Mouse (Mus musculus) layer of hippocampus, adult 2 months (tissue): ENCODE measurements at regions not wholly inside any gene's neighbourhood (a gene's known extent, or its start where the extent isn't known, plus 50 kb on each side); places are given as distances from the start of the nearest gene placed in this dataset.
A peak's percentile ranks its signal among the peaks of the same experiment; 100 is the strongest.
"Not testable (repeated sequence)": the region's sequence is repeated elsewhere in the genome, so short reads cannot be mapped to it uniquely, and the experiment has no call there.

Experiments
- DNase-seq, 2 experiments: peaks; one replicate each; pipeline ENCODE4 v3.0.0; 2022; ENCODE audit warnings: low spot score in 2 of 2
- H3K27ac ChIP-seq: fragments of 200-600 bp; 2 replicates; pipeline ENCODE4 v1.8.1; 2022
- H3K4me3 ChIP-seq: fragments of 200-600 bp; 2 replicates; pipeline ENCODE4 v1.8.1; 2022; ENCODE audit warnings: mild to moderate bottlenecking
- CTCF ChIP-seq: fragments of 200-600 bp; conservative IDR thresholded peaks from 2 replicates; pipeline ENCODE4 v1.8.1; 2022; ENCODE audit warnings: antibody characterized with exemption, mild to moderate bottlenecking, moderate library complexity

GRCm38 (mm10) chrX:129546016-129546415 is 203.5 kb upstream of the Diaph2 start:
- DNase-seq = no peak
- TF ChIP-seq CTCF = no peak
- no peak overlapping the region for H3K27ac ChIP-seq
- no peak overlapping the region for H3K4me3 ChIP-seq

GRCm38 (mm10) chrX:129547606-129548005 is 201.9 kb upstream of the Diaph2 start:
- DNase-seq = no peak
- peak; percentile 65 for TF ChIP-seq CTCF
- no peak overlapping the region for H3K27ac ChIP-seq
- no peak overlapping the region for H3K4me3 ChIP-seq

- no peak overlapping the region for H3K4me3 ChIP-seq
- TF ChIP-seq CTCF = no peak
- no peak overlapping the region for H3K27ac ChIP-seq
- no peak for DNase-seq
Observed at GRCm38 (mm10) chrX:129556001-129556400, 193.5 kb upstream of the Diaph2 start.

- Histone ChIP-seq H3K27ac (no peak overlapping the region), H3K4me3 (no peak overlapping the region)
- no peak for TF ChIP-seq CTCF
- no peak for DNase-seq
Observed at GRCm38 (mm10) chrX:129599491-129599890, 150.1 kb upstream of the Diaph2 start.

GRCm38 (mm10) chrX:129607842-129608241 is 141.7 kb upstream of the Diaph2 start:
- Histone ChIP-seq H3K27ac (no peak overlapping the region), H3K4me3 (no peak overlapping the region)
- no peak for DNase-seq
- no peak for TF ChIP-seq CTCF

- DNase-seq, H3K27ac ChIP-seq, H3K4me3 ChIP-seq: not testable (repeated sequence)
Observed at GRCm38 (mm10) chrX:129611500-129611899, 138.0 kb upstream of the Diaph2 start.

GRCm38 (mm10) chrX:129637016-129637415 is 112.5 kb upstream of the Diaph2 start:
- TF ChIP-seq CTCF = no peak
- no peak overlapping the region for H3K4me3 ChIP-seq

GRCm38 (mm10) chrX:129645106-129645505 is 104.4 kb upstream of the Diaph2 start:
- peak; percentile 1 to 10 for DNase-seq
- Histone ChIP-seq H3K27ac (no peak overlapping the region), H3K4me3 (no peak overlapping the region)
- TF ChIP-seq CTCF = no peak

More at GRCm38 (mm10) chrX:129637016-129637415, 112.5 kb upstream of the Diaph2 start:
- H3K27ac ChIP-seq = no peak overlapping the region
- DNase-seq = no peak

GRCm38 (mm10) chrX:129656906-129657305 is 92.6 kb upstream of the Diaph2 start:
- TF ChIP-seq CTCF = no peak
- Histone ChIP-seq H3K27ac (no peak overlapping the region), H3K4me3 (no peak overlapping the region)
- DNase-seq = peak; percentile 18 to 24

GRCm38 (mm10) chrX:129690677-129691076 is 58.9 kb upstream of the Diaph2 start:
- Histone ChIP-seq H3K4me3 (no peak overlapping the region), H3K27ac (no peak overlapping the region)
- DNase-seq = no peak
- no peak for TF ChIP-seq CTCF
